Mouse (Mus musculus): ENCODE results near the gene Gm27021.

Gene Gm27021

GRCm38 (mm10) chr8:120686051-120686450 is 18.2 kb upstream of the Gm27021 start:
- no peak for DNase-seq (ENCODE audit: low spot score in 2 of 2)

DNA sequence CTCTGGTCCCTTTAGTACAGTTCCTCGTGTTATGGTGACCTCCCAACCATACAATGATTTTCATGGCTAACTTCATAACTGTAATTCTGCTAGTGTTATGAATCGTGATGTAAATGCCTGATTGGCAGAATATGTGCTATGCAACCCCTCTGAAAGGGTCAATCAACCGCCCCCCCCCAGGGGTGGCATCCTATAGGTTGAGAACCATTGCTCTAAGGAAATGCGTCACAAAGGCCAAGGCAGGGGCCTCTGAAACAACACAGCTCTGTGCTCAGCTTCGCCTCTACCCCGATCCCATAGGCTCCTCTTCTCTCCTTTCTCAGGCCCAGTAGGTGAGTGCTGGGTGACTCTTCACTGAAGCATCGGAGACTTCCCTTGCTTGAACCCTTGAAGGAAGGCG is 17.7 kb upstream of the Gm27021 start:
- no peak for DNase-seq (ENCODE audit: low spot score in 2 of 2)

- no peak for DNase-seq (ENCODE audit: low spot score in 2 of 2)
These were observed 17.2 kb upstream of the Gm27021 start for GRCm38 (mm10) chr8:120685097-120685496.

- no peak for DNase-seq (ENCODE audit: low spot score in 2 of 2)
These were observed 16.2 kb upstream of the Gm27021 start for GRCm38 (mm10) chr8:120684082-120684481.

GRCm38 (mm10) chr8:120683602-120684001 is 15.7 kb upstream of the Gm27021 start:
- peak; percentile 78 to 86 for DNase-seq (ENCODE audit: low spot score in 2 of 2)

GRCm38 (mm10) chr8:120681113-120681512 is 13.2 kb upstream of the Gm27021 start:
- DNase-seq (ENCODE audit: low spot score in 2 of 2): peak in 1 of 2 experiments; percentile 32

DNA sequence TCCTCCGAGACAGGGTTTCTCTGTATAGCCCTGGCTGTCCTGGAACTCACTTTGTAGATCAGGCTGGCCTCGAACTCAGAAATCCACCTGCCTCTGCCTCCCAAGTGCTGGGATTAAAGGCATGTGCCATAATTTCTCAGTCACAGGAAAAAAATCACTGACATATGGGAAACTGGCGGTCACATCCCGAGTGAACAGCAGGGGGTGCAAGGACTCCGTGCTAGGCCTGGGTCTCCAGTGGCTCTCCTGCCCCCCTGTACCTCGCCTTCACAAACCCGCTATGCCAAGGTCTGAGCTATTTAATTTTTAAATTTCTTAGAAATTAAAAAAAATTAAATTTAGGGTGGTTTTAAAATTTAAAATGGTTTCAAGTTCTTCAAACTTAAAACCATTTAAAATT is 12.5 kb upstream of the Gm27021 start:
- peak; percentile 39 to 57 for DNase-seq (ENCODE audit: low spot score in 2 of 2)

- DNase-seq (ENCODE audit: low spot score in 2 of 2): no peak
These were observed 11.9 kb upstream of the Gm27021 start for GRCm38 (mm10) chr8:120679629-120680387.

- DNase-seq (ENCODE audit: low spot score in 2 of 2): peak; percentile 77 to 81
These were observed 10.6 kb upstream of the Gm27021 start for GRCm38 (mm10) chr8:120678447-120678846.

DNA sequence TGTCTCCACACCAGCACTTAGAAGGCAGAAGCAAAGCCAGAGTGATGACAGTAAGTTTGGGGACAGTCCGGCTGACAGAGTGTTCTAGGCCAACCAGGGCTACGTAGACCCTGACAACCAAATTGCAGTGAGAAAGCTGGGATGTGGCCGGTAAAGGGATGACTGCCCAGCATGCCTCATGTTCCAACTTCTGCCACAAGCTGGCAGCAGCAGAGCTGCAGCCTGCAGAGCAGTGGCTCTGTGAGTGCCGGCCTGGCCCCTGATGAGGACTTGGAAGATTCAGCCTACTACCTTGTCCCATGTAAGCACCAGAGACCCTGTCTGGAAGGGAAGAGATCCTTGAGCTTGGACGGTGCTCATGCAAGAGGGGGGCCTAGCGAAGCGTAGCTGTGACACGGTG is 7.8 kb upstream of the Gm27021 start:
- DNase-seq (ENCODE audit: low spot score in 2 of 2): no peak

DNA sequence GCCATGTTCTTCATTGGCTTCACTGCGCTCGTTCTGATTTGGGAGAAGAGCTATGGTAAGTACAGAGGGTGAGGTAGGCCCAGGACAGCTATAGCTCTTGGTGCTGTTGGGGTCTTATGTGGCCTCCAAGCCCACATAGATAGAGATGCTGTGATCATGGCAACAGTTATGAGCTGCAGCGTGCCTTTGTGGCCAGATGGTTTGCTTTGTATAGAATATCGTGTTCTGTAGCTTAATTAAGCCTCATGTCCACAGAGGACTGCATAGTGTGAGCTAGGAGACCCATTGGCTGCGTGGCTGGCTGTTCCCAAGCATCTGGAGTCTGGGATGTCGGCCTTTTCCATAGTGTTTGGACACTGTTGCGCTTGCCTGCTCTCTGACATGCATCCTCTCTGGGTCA is 5.4 kb upstream of the Gm27021 start:
- DNase-seq (ENCODE audit: low spot score in 2 of 2): no peak

DNA sequence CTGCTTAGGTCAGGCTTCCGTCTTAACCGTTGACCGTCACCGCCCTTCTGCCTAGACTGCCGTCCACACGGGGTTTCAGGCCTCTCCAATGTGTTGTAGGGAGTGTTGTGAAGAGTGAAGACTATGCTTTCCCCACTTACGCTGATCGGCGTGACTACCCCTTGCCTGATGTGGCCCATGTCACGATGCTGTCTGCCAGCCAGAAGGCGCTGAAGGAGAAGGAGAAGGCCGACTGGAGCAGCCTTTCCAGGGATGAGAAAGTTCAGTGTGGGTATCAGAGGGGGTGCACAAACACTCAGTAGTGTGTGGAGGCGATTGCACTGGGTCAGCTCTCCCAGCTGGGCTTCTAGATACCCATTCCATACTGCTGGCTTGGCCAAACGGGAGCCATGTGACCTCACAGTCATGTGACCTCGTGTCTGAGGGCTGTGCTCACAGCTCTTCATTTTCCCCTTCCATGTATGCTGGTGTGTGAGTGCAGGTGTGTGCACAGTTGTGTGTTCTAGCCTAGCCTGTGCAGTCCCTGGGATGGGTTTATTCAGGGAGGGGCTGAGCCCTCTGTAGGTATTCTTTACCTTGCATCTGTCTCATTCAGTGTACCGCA is 4.8 kb upstream of the Gm27021 start:
- DNase-seq (ENCODE audit: low spot score in 2 of 2): no peak

DNA sequence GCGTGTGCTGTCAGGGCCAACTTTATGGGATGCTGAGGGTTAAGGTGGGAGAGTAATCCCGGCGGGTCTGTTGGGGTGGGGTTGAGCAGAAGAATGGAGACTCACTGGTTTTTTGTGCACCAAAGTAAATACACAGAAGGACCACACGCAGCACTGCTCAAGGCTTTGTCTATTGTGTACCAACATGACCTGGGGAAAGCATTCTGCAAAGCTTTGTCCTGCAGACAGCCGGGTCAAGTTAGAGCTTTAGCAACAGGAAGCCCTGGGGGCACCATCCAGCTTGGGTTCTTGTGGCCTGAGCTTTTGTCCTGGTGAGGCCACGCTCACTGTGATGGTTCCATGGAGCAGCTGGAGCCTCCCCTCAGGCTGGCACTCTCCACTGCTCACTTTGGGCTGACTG is 3.9 kb upstream of the Gm27021 start:
- no peak for DNase-seq (ENCODE audit: low spot score in 2 of 2)

DNA sequence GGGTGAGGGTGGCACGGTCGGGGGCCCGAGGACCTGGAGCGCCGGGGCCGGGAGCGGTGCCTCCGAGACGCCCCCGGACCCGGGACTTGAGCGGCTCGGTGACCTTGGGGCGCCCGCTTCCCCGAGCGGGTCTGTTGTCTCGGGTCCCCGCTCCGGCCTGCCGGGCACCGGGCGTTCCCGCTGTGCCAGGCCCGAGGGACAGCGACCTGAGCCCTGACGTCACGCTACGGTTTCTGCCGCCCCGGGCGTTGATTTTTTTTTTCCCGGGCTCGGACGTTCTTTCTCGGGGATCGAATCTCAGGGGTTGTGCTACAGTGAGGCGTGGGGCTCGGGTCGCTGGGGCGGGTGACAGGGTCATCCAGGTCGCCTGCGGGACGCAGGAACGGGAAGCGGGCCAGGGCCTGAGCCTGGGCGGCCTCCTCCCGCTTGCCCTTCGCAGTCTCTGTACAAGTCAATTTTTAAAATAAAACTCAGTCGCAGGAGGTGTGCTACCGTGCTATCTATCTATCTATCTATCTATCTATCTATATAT is 561 bp upstream of the Gm27021 start, which contains the start of gene Emc8:
Emc8 (minus strand) TSS at position 200 of the 532 bp plus-strand sequence.
- no peak for DNase-seq (ENCODE audit: low spot score in 2 of 2)

- no peak for DNase-seq (ENCODE audit: low spot score in 2 of 2)
These were observed 940 bp downstream of the Gm27021 start for GRCm38 (mm10) chr8:120666807-120667470.

DNA sequence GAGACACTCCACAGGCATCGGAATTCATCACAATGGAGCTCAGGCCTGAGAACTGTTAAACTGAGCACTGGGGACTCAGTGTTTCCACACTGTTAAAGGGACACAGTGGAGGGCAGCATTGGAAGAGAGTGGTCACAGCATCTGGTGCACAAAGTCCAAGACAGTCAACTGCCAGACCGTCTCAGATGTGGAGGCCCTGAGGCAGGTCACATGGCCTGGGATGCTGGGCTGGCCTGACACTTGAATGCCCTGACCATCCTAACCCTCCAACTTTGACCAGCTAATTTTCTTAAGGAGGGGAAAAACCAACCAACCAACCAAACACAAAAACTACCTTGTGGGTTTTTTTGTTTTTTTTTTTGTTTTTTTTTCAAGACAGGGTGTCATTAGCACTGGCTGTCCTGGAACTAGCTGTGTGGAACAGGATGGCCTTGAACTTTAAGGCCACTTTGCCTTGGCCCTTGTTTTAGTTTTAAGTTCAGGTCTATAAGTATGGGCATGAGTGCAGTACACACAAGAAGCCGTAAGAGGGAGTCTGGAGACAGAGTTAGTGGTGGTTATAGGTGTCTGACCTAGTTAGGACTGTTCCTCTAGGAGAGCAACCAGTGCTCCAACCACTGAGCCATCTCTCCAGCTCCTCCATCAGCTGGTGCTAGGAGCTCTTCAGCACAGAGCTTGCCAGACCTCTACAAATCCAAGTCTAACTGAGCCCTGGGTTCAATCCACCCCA is 2.0 kb downstream of the Gm27021 start:
- no peak for DNase-seq (ENCODE audit: low spot score in 2 of 2)

- DNase-seq (ENCODE audit: low spot score in 2 of 2): no peak
These were observed 3.3 kb downstream of the Gm27021 start for GRCm38 (mm10) chr8:120664566-120664965.

DNA sequence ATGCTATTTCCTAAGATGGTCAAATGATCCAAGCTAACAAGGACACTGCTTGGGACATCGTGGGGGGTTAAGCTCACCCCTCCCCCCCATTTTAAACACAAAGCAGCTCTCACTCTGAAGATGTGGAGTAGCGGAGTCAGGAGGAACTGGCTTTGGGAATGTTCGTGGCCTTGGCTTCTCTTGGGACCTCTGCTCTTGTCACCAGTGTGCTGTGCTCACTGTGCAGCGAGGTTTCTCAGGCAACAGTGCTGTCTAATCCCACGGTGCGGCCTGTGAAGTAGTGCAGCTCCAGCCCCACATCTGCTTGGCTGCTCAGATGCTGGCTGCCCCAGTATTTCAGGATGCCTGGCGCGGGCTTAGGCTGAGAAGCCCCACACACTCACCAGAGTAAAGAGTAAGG is 10.5 kb downstream of the Gm27021 start:
- DNase-seq (ENCODE audit: low spot score in 2 of 2): no peak

GRCm38 (mm10) chr8:120656322-120657052 is 11.4 kb downstream of the Gm27021 start:
- DNase-seq (ENCODE audit: low spot score in 2 of 2): no peak

DNA sequence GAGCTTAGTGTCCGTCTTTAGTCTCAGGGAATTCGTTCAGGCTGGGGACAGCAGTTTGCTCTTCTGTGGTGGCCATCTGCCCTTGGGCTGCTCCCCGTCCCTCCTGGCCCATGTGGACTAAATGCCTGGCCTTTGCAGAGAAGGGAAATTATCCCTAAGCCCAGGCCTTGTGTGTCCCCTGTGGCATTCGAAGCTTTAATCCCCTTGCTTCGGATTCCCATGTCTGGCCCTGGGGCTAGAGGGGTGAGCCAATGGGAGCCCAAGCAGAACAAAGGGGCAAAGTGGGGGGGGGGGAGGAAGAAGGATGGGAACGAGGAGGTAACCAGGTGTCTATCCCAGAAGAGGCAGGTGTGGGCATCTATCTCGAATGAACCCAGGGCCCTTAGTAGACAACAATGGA is 20.3 kb downstream of the Gm27021 start, which contains the start of gene 1190005I06Rik:
1190005I06Rik (minus strand) TSS at position 101 of the 400 bp plus-strand sequence.
- no peak for DNase-seq (ENCODE audit: low spot score in 2 of 2)

DNA sequence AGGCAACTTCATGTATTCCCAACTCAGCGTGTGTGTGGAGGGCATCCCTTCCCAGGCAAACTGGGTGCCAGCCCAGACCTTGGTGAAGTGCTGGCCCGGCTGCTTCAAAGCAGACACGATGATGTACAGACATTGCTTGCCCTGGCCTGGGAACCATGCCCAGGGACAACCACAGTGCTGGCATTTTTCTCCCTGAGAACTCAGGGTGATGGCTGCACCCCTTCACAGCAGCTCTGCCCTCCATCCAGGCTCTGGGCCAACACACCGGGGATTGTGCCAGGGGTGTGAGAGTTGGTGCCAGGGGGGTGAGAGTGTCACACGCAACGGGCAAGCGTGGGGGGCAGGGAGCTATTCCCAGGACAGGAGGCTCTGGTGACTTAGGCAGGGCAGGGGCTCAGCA is 23.2 kb downstream of the Gm27021 start:
- DNase-seq (ENCODE audit: low spot score in 2 of 2): no peak
